Mouse (Mus musculus): ENCODE data around the gene Gpatch2.

The Gpatch2 gene

GRCm38 (mm10) chr1:187308523-187308922 is 93.2 kb downstream of the Gpatch2 start:
- DNase-seq, result no peak

DNA sequence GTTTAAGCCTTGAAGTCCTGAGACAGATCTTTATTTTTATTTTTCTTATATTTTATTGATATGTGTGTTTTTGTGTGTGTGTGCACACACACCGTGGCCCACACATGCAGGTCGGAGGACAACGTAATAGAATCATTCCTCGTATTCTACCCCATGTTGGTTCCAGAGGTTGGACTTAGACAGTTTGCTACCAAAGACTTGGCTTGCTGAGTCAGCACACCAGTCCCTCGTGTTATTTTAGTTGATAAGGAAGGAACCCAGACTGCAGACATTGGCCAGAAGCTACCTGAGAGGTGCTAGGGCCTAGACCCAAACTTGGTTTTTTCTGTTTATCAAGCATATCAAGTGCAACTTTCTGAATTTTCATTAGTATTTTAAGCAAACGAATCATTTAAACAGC is 95.8 kb downstream of the Gpatch2 start:
- no peak for DNase-seq

DNA sequence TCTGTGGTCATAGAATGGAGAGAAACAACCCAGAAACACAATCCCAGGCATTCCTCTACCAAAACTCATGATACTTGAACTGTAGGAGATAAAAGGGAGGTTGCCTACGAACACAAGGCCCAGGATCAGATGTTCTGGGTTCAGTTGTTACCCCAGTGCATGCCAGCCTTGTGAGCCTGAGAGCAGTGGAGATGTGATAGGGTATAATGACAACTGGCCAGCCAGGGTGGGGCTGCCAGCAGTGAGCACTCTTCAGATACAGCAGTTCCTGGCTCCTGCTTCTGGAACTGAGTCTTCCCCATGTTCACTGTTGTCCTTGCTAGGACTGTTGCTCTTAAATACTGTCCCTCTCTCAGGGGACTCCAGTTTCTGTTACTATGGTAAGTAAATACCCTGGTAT is 98.0 kb downstream of the Gpatch2 start:
- DNase-seq, result no peak

DNA sequence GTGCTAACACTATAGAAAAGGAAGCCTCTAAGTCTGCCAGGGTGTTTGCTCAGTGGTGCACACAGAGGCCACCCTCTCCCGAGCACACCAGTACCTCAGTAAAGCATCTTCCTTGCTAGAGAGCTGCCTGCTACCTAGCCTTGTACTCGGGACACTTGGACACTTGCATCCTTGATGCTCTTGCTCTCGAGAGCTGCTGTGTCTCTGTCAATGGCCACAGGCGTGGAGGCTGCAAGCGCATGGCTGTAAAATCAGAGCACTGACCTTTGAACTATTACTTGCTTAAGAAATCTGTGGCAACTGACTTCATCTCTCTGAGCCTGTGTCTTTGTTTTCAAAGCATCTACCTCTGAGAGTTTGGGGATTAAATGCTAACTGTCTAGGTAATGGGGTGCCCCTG is 98.5 kb downstream of the Gpatch2 start:
- no peak for DNase-seq

DNA sequence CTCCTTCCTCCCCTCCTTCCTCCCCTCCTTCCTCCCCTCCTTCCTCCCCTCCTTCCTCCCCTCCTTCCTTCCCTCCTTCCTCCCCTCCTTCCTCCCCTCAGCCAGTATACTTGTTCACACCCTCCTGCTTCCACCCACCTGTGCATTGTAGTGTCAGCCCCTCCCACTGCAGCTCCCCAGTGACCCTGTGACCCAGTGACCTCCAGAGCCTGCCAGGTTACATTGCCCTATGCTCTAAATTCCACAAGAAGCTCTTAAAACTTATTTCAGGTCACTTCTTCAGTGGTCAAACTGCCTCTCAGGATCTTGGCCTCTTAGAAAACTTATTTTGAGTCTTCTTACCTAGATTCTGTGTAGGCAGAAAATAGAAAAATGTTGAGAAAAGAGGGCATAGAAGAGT is 99.2 kb downstream of the Gpatch2 start:
- no peak for DNase-seq

DNA sequence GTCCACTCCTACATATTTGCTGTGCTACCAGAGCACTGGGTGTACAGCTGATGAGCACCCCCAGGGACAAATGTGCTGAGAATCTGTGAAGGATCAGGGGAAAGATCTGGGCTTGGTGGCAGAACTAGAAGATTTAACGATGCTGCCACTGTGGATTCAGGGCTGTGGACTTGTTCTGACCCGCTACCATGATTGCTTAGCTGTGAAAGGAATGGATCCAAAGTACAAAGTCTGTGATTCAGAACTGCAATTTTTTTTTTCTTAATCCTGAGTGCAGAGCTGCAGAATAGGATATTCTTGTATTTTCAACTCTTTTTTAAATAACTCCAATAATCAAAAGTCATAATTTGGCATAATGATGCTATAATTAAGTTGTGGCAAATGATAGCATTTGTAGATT is 100.5 kb downstream of the Gpatch2 start:
- no peak for DNase-seq

DNA sequence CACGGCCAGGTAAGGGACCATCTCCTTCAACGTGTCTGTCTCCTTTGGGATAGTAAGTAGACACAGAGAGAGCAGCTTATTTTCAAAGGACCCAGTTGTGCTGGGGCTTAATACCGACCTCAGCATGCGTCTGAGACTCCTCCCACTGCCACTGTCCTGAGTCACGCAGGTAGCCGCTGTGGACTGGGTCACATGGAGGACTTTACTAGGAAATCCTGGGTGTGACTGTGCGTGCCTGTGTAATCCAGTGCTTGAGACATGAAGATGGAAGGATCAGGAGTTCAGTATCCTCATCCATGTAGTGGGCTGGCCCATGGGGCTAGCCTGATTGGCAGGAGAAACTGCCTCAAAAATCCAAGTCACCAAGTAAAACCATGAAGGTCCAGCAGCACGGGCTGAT is 101.2 kb downstream of the Gpatch2 start:
- DNase-seq, result no peak

DNA sequence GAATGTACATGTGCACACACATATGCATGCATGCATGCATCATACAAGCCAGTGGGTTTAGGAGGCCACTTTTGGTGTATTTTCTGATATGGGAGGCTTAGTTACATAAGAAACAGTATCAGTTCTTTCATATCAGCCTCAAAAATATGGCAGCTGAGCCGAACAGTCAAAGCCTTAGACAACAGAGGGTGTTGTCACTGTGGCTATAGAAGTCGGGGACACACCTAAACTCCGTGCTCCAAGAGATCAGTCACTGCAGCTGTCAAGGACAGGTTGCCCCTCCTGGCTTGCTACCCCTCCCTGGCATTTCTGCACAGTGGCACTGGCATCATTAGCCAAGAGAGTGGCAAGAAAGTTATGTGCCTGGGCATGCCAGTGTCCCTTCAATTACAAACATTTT is 106.5 kb downstream of the Gpatch2 start:
- DNase-seq, result no peak

- DNase-seq, result no peak
Observed at GRCm38 (mm10) chr1:187322505-187323208, 107.3 kb downstream of the Gpatch2 start.

GRCm38 (mm10) chr1:187323209-187323589 is 107.9 kb downstream of the Gpatch2 start:
- DNase-seq, result no peak

DNA sequence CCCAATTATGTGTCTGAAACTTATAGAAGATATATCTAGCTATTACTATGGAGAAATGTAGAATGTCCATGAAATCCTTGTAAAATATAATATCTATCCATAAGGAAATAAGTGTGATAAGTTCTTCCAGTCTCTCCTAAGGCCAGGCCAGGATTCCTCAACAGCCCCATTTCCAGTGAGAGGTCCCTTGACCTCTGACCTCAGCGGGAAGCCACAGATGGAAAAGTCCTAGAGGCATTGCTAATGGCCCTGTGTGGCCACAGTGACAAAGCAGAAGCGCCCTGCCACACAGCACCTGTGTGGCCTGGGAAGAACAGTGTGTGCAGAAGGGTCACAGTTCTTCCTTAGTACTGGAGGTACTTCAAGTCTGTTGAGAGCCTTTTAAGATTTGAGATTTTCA is 127.2 kb downstream of the Gpatch2 start:
- DNase-seq, result no peak

DNA sequence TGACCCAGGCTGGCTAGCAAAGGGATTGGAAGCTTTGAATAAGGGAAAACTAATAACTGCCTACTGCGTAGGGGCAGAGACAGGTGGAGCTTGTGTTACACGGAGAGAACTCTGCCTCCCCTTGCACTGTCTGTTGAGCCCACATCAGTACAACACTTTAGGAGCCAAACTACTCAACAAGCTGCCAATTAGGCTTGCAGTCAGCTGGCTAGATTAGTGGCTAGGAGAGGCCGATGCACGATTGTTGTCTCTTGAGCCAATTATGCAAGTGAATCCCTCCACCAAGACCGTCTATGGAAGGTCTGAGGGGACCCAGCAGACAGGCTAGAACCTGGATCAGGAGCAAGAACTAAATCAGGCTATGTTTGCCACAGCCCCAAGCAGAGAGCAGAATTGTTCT is 129.8 kb downstream of the Gpatch2 start:
- no peak for DNase-seq

DNA sequence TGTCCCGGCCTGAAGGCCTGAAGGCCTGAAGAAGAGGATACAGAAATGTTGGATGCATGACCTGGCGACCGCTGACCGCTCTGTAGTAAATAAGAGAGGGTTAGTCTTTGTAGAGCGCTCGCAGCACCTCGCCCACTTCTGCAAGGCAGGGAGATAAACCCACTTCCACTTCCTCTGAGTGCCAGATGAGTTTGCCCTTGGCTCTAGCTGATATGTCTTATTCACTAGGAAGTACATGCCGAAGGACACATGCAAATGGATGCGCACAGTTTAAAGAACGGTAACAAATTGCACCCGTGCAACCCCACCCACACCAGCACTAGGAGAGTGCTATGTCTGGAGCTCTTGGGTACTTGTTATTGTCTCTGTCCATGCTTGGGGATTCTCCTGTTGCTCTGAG is 131.6 kb downstream of the Gpatch2 start:
- DNase-seq, result no peak

DNA sequence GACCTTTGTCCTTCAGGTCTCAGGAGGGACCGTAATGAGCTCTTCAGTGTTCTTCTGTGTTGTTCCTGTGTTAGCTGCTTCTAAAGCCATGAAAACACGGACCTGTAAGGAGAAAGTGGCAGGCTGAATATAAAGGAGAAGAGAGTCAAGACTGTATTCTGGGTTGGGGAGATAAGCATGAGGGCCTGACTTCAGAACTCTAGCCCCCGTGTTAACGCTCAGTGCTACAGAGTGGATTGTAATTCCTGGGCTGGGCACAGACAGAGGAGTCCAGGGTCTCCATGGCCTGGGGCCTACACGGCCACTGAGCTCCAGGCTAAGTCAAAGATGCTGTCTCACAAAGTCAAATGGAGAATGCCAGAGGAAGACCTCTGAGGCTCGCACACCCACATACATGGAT is 132.3 kb downstream of the Gpatch2 start:
- no peak for DNase-seq

DNA sequence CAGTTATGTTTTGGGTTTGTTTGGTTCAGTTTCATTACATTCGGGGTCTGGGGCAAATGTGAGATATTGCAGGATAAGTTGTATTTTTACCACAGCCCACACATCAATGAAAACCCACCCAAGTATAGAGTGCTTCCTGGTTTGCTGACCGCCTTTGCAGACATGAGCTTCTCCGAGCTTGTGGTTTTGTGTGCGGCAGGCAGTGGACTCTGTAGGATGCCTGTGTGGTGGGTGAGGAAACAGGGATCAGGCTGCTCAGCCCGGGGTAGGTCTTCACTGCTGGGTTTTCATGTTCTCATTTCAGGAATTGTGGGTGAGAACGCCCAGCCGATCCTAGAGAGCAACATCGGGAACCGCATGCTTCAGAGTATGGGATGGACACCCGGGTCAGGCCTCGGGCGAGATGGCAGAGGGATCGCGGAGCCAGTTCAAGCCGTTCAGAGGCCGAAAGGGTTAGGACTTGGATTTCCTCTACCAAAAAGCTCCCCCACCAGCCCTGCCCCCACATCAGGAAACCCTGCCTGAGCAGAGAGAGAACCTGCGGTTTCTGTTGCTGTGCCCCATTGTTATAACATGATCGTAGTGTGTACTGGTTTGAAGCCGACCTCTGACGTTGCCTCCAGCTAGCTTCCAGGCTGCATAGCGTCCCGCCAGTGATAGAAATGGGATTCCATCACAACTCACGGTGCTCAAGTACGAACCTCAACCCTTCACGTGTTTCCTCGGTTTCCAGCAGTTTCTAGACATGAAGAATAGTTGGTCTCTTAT is 132.9 kb downstream of the Gpatch2 start:
- DNase-seq, result no peak

DNA sequence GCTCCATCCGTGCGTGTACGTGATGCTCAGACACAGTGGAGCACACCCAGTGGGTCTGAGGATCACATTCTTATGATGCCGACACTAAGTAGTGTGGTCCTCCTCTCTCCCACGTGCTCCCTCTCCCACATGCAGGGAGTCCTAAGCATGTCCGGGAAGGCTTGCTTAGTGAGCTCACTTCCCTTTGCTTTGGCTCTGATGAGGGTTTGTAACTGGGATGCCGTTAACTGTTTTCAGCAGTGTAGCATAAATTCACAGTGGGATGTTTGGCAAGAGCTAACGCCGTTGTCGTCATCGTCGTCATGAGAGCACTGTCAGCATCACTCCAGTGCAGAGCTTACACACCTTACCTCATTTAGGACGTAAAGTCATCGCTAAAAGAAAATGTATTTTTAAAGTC is 133.6 kb downstream of the Gpatch2 start:
- no peak for DNase-seq

DNA sequence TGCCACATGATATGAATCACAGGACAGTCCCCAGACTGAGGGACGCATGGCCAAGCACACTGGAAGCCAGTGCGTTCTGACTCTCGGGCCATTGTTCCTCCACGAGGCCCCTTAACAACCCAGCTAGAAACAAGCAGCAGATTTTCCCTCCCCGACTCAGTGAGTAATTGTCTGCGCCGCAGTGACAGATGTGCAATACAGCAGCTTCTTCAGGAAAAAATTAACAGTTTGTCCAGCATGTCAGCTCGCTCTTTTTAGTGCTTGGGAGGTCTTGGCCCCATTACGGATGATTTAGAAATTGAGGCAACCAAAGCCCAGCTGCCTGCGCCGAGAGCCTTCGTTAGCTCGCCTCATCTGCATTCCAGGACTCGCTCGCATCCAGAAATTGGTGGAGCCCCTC is 140.9 kb downstream of the Gpatch2 start:
- DNase-seq, result no peak

DNA sequence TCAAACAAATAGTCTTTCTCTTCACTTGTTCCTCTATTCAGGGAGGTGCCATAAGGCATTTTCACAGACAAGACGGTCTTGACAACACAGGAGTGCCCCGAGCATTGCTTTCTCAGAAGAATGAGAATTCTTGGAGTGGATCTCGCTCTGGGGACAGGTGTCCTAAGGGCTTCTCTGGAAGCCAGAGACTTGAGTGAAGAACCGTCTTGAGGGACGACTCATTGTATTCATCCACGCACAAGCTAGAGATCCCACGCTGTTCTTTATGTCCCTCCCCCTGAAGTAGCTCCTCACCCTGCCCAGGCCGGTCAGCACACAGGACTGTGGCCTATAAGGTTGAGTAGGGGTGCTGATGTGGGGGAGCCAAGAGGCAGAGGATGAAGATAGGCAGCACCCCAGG is 141.6 kb downstream of the Gpatch2 start:
- DNase-seq, result no peak

GRCm38 (mm10) chr1:187360240-187360639 is 144.9 kb downstream of the Gpatch2 start:
- no peak for DNase-seq

DNA sequence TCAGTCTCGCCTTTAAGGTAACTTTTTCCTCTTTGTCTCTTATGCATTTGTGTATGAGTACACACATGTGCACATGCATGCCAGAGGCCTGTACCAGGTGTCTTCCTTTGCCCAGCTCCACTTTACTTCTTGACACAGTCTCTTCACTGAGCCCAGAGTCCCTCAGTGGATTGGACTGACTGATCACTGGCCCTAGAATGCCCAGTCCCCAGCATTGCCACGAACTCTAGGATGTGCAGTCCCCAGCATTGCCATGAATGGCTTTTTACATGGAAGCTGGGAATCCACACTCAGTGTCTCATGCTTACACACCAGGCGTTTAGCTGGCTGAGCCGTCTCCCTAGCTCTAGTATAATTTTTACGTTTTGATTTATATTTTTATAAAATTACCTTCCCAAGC is 147.2 kb downstream of the Gpatch2 start:
- no peak for DNase-seq

DNA sequence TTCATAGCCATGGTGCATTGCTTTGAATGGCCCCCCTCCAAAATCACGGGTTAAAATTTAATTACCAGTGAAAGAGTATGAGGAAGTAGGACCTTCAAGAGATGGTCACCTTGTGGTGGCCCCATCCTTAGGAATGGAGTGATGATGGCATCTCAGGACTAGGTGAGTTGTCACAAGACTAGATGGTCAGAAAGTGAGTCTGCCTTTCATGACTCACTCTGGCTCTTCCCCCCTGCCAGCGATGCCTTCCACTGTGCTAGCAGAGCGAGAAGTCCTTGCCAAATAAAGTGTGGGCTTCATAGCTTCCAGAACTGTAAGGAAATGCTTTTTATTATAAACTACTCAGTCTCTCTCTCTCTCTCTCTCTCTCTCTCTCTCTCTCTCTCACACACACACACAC is 150.1 kb downstream of the Gpatch2 start:
- no peak for DNase-seq

GRCm38 (mm10) chr1:187366806-187367205 is 151.5 kb downstream of the Gpatch2 start:
- no peak for DNase-seq

DNA sequence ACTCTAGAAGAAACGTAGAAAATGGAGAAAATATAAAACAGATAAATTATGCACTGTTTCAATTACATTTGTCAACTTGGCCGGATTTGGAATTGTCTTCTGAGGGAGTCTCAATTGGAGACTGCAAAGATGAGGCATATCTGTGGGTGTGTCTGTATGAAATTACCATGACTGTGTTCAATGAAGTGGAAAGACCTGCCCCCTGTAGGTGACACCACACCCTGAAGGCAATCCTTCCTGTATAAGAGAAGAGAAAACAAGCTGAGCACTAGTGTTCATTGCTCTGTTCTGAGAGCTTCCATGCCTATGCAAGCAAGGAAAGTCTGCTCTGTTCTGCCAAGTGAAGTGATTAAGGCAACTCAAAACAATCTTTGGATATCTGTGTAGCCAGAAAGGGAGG is 153.7 kb downstream of the Gpatch2 start:
- no peak for DNase-seq

DNA sequence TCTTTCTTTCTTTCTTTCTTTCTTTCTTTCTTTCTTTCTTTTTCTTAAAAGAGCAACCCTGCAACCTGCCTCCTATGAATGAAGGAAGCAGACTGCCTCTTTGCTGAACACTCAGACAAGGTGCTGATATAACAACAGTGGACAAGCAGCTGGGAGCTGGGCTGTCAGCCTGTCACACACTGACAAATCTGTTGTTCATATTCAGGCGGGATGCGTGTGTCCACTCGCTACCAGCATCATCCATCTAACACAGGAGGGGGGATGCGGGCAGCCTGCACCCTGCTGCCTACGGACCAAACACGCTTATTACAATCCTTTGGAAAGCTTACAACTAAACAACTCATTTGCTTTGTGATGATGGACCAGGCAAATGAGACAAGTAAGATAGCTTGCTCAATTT is 158.2 kb downstream of the Gpatch2 start:
- DNase-seq, result no peak

DNA sequence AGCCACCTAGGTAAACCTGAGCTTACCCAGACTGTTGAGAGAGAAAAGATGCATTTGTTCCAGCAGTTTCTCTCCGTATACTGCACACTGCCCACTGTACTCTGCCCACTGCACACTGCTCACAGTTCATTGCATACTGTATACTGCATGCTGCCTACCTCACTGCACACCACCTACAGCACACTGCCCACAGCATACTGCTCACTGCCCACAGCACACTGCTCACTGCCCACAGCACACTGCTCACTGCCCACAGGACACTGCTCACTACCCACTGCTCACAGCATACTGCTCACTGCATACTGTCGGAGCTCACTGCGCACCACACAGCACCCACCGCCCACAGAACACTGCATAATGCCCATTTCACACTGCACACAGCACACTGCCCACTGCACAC is 159.1 kb downstream of the Gpatch2 start:
- no peak for DNase-seq
